Mouse (Mus musculus) lung, embryonic 14.5 days (tissue): ENCODE measurements around the gene Mrpl50. TPM values are rescaled to one million over a fixed set of nuclear protein-coding genes. Genes with fewer than 3 reads are reported as not detected.
A peak's percentile ranks its signal among the peaks of the same experiment; 100 is the strongest.

Source experiments
- ATAC-seq: fragments of 200-750 bp; cut with Nextera tagmentation; 2 replicates; pipeline ENCODE4 v1.8.0; 2017; ENCODE audit warnings: mild to moderate bottlenecking, moderate TSS enrichment, moderate library complexity; ENCODE audit not compliant: insufficient read depth
- DNase-seq: peaks from one replicate; pipeline ENCODE4 v3.0.0-alpha.2; 2015
- H3K27ac ChIP-seq: fragments of 300-500 bp; sonication (generic); 2 replicates; pipeline ENCODE4 v1.5.1; 2014; ENCODE audit warnings: low read depth, mild to moderate bottlenecking, moderate library complexity
- H3K27me3 ChIP-seq: fragments of 300-500 bp; sonication (generic); 2 replicates; pipeline ENCODE4 v1.6.1; 2014; ENCODE audit warnings: low read length, control low read depth; ENCODE audit not compliant: insufficient read depth
- H3K36me3 ChIP-seq: fragments of 300-500 bp; sonication (generic); 2 replicates; pipeline ENCODE4 v1.6.1; 2014; ENCODE audit warnings: control low read depth; ENCODE audit not compliant: insufficient read depth
- H3K4me1 ChIP-seq: fragments of 300-500 bp; sonication (generic); 2 replicates; pipeline ENCODE4 v1.6.1; 2014; ENCODE audit warnings: antibody characterized with exemption, control low read depth; ENCODE audit not compliant: insufficient read depth
- H3K4me2 ChIP-seq: fragments of 300-500 bp; sonication (generic); 2 replicates; pipeline ENCODE4 v1.6.1; 2014; ENCODE audit warnings: mild to moderate bottlenecking
- H3K4me3 ChIP-seq: fragments of 300-500 bp; sonication (generic); 2 replicates; pipeline ENCODE4 v1.5.1; 2014; ENCODE audit warnings: low read depth, low read length
- H3K9ac ChIP-seq: fragments of 300-500 bp; sonication (generic); 2 replicates; pipeline ENCODE4 v1.6.1; 2014
- H3K9me3 ChIP-seq: fragments of 300-500 bp; sonication (generic); 2 replicates; pipeline ENCODE4 v1.6.1; 2016; ENCODE audit warnings: low read depth, low read length, control low read depth
- CTCF ChIP-seq: IDR thresholded peaks from 2 replicates; pipeline ENCODE4 v1.5.1; 2016; ENCODE audit warnings: antibody characterized with exemption, low read depth
- WGBS: fragments of 180-500 bp; shearing (Covaris S2); extraction: QIAGEN DNeasy Blood & Tissue Kit; methylation state at CpG from one replicate; pipeline ENCODE4 v1.1.7; 2014; 5-methylcytosine and 5-hydroxymethylcytosine counted together
- polyA plus RNA-seq: library from polyadenylated mRNA; unstranded; fragments of >200 nt; fragmentation: Nextera tagmentation; extraction: Ambion mirVana; gene quantifications from 2 replicates; pipeline ENCODE4 v1.2.1, GENCODE M21; 2014

The Mrpl50 gene
- polyA plus RNA-seq, 1 experiment from 2014 or later: 75.2 TPM

- no peaks in the 10 kb centered on the region for H3K9me3 ChIP-seq
- no peak for TF ChIP-seq CTCF
- no peaks in the 10 kb centered on the region for H3K4me1 ChIP-seq
- H3K27ac ChIP-seq: no peak overlapping the region
- no peaks in the 10 kb centered on the region for H3K36me3 ChIP-seq
- no peak overlapping the region for H3K4me3 ChIP-seq
- no peak for DNase-seq
- no peak overlapping the region for H3K4me2 ChIP-seq
- no peak for ATAC-seq
- H3K9ac ChIP-seq: no peak overlapping the region
- WGBS: 84% methylated on average over 7 of the region's 7 CpGs
- no peaks in the 10 kb centered on the region for H3K27me3 ChIP-seq
These were observed 26.8 kb upstream of the Mrpl50 start for GRCm38 (mm10) chr4:49547544-49548219.

DNA sequence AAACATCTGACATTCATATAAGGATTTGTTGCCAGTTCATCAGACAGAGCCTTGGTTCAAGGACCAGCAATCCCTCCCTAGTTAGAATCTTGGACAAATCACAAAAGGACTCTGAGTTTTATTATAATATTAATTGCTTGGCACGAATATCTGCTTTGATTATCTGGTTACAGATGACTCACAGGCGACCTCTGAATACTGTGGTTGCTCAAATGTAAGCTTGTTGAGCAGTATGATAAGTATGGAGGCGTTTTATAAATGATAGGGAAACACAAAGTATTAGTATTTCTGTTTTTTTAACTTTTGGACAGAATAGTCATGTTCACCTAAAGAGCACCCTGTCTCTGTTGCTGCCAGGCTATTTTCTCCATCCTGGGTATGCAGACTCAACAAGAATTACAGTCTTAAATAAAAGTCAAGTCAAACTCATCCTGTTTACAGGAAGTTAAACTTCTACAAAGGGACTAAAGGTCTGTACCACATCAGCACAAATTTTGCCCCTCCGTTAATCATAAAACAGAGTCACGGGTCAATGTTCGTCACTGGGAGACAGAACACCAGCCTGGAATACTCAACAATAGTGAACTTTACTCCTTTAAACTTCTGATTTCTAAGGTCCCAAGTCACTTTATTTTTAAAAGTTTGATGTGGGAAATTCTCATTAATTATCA lies 26.1 kb upstream of the Mrpl50 start:
- no peak for ATAC-seq
- H3K36me3 ChIP-seq: no peaks in the 10 kb centered on the region

DNA sequence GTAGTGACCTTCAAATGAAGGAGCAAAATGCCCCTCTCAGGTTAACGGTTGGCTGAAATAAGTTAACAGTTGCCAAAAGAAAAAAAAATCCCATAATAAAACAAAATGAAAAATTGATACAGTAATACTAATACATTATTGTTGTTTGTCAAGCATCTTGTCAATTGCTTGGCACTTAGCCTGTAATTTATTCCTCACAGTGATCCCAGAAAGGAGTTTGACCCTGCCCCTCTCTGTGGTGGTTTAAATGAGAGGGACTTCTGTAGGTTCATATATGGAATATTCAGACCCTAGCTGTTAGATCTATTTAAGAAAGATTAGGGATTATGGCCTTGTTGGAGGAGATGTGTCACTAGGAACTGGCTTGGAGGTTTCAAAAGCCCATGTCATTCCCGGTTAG lies 25.1 kb upstream of the Mrpl50 start:
- no peak for TF ChIP-seq CTCF
- no peaks in the 10 kb centered on the region for H3K9me3 ChIP-seq
- ATAC-seq (no peak), DNase-seq (no peak)
- H3K9ac ChIP-seq: no peak overlapping the region
- 73% methylated on average over 2 of the region's 2 CpGs for WGBS
- no peaks in the 10 kb centered on the region for H3K4me1 ChIP-seq
- H3K27ac ChIP-seq: no peak overlapping the region
- no peak overlapping the region for H3K4me3 ChIP-seq
- H3K4me2 ChIP-seq: no peak overlapping the region
- no peaks in the 10 kb centered on the region for H3K27me3 ChIP-seq
- H3K36me3 ChIP-seq: no peaks in the 10 kb centered on the region

More for the DNA sequence above, 26.1 kb upstream of the Mrpl50 start:
- Histone ChIP-seq H3K27me3 (no peaks in the 10 kb centered on the region), H3K4me1 (no peaks in the 10 kb centered on the region), H3K9ac (no peak overlapping the region), H3K4me2 (no peak overlapping the region), H3K9me3 (no peaks in the 10 kb centered on the region), H3K4me3 (no peak overlapping the region), H3K27ac (no peak overlapping the region)
- no peak for DNase-seq
- WGBS: 62% methylated on average over 6 of the region's 6 CpGs
- no peak for TF ChIP-seq CTCF

DNA sequence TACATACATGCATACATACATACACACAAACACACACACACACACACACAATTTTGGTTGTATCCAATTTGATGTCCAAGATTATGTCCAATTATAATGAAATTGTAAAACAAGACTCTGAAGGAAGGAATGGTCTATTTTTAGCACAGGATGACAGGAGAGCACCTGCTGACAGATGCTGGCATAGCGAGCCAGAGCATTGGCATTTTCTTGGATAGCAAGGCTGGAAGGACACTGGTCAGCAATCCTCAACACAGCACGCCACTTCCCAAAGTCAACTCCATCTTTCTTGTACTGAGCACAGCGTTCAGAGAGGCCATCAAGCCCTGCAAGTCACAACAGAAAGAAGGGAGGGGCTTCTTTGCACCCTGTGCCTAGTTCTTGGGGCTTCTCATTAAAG lies 20.1 kb upstream of the Mrpl50 start:
- no peak for ATAC-seq
- DNase-seq: no peak
- H3K27me3 ChIP-seq: no peaks in the 10 kb centered on the region
- no peak overlapping the region for H3K4me3 ChIP-seq
- H3K4me1 ChIP-seq: no peaks in the 10 kb centered on the region
- TF ChIP-seq CTCF: no peak
- H3K9ac ChIP-seq: no peak overlapping the region
- H3K9me3 ChIP-seq: no peaks in the 10 kb centered on the region
- no peak overlapping the region for H3K27ac ChIP-seq
- H3K36me3 ChIP-seq: no peaks in the 10 kb centered on the region
- no peak overlapping the region for H3K4me2 ChIP-seq
- 79% methylated on average over 3 of the region's 3 CpGs for WGBS

GRCm38 (mm10) chr4:49539665-49540064 lies 18.8 kb upstream of the Mrpl50 start:
- H3K4me1 ChIP-seq: no peaks in the 10 kb centered on the region
- no peaks in the 10 kb centered on the region for H3K36me3 ChIP-seq
- H3K4me2 ChIP-seq: no peak overlapping the region
- no peak overlapping the region for H3K9ac ChIP-seq
- H3K27ac ChIP-seq: no peak overlapping the region
- TF ChIP-seq CTCF: no peak
- H3K9me3 ChIP-seq: no peaks in the 10 kb centered on the region
- 31% methylated on average over 6 of the region's 6 CpGs for WGBS
- H3K27me3 ChIP-seq: no peaks in the 10 kb centered on the region
- ATAC-seq (peak; percentile 68; the same call in 1 of the 2 replicates), DNase-seq (peak; percentile 79)
- H3K4me3 ChIP-seq: no peak overlapping the region

GRCm38 (mm10) chr4:49536671-49537070 lies 15.8 kb upstream of the Mrpl50 start:
- no peak overlapping the region for H3K27ac ChIP-seq
- H3K4me1 ChIP-seq: no peaks in the 10 kb centered on the region
- 67% methylated on average over 4 of the region's 4 CpGs for WGBS
- no peak overlapping the region for H3K4me2 ChIP-seq
- DNase-seq (no peak), ATAC-seq (no peak)
- peaks cover 6% of the 10 kb centered on the region; the same call in 1 of the 2 replicates for H3K36me3 ChIP-seq
- TF ChIP-seq CTCF: no peak
- H3K9me3 ChIP-seq: no peaks in the 10 kb centered on the region
- H3K27me3 ChIP-seq: no peaks in the 10 kb centered on the region
- no peak overlapping the region for H3K4me3 ChIP-seq
- no peak overlapping the region for H3K9ac ChIP-seq

- WGBS: 84% methylated on average over 4 of the region's 4 CpGs
These were observed 14.9 kb upstream of the Mrpl50 start for GRCm38 (mm10) chr4:49535675-49536294.

More at GRCm38 (mm10) chr4:49535675-49536294, 14.9 kb upstream of the Mrpl50 start:
- Histone ChIP-seq H3K9ac (no peak overlapping the region), H3K4me1 (no peaks in the 10 kb centered on the region), H3K4me3 (no peak overlapping the region), H3K4me2 (no peak overlapping the region), H3K27me3 (no peaks in the 10 kb centered on the region), H3K9me3 (peaks cover 3% of the 10 kb centered on the region; the same call in 1 of the 2 replicates), H3K27ac (no peak overlapping the region), H3K36me3 (peaks cover 10% of the 10 kb centered on the region; the same call in 1 of the 2 replicates)
- ATAC-seq (no peak), DNase-seq (no peak)
- TF ChIP-seq CTCF: no peak
